In the genomic region with DNA sequence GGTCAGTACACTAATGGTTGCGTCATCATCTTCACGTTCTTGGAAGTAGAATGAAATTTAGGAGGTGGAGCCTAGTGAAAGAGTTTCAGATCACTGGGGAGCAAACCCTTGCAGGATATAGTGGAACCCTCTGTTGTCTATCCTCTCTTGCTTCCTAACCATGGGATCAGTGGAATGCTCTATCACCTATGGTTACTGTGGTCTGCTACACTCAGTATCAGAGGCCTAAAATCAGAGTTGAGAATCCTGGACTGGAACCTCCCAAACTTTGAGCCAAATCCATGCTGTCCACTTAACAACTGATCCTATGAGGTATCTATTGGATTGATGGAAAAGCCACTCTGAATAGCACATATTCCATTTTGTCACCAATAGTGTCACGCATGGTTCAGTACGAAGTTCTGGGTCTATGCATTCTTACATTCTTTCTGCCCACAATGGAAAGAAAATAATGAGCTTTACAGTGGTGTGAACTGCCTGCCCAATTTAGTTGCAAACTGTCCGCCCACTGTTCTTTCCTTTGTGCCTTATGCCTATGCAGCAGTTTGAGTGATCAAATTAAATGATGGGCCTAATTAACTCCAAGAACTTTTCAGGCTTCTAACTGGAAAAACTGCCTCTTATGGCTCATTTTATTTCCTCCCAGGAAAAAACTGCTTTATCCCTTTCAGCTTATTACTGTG, we compare ENCODE assay signal across 13 mouse cellular contexts.
A peak's percentile ranks its signal among the peaks of the same experiment; 100 is the strongest.
DNase-seq lines count a peak whose midpoint lies in the region; ATAC-seq lines count a peak whose summit lies in the region.
"Had no signal": no experiment of that assay in that cellular context is flagged by ENCODE, and none has a peak within 500 bp of the region (broad histone marks: within the 10 kb centered on the region; RNA-seq: fewer than 3 reads in every experiment).

No protein-coding gene starts in this region.

- H3K9ac ChIP-seq in neural tube, embryonic 12.5 days, result no peak overlapping the region
- H3K9ac ChIP-seq: liver, postnatal 0 days had no signal

- no peaks in the 10 kb centered on the region for H3K9me3 ChIP-seq in neural tube, embryonic 12.5 days
- H3K9me3 ChIP-seq: limb, embryonic 10.5 days had no signal

- DNase-seq in neural tube, embryonic 10.5 days (ENCODE audit: extremely low spot score, low spot score), result no peak
- DNase-seq in frontal cortex, postnatal 10 days (ENCODE audit: low spot score in 2 of 2), result peak; percentile 5 to 9
- peak; percentile 32 to 56 for DNase-seq in left cerebral cortex, postnatal 14 days (ENCODE audit: low spot score in 2 of 2)
- DNase-seq in telencephalon, adult 2 months (ENCODE audit: low read depth, low spot score), result peak; percentile 67
- DNase-seq in adrenal gland, postnatal 4 days (ENCODE audit: low spot score in 2 of 2), result no peak
- no peak for DNase-seq in heart, adult 8-10 months (ENCODE audit: low spot score)
- DNase-seq: adrenal gland, postnatal 14 days; cerebellum, adult 9-11 months; kidney, adult 2 months; liver, postnatal 0 days had no signal

- intact Hi-C loops in left cerebral cortex, postnatal 14 days (cut with DNase I), result no loop called here

- H3K4me1 ChIP-seq in neural tube, embryonic 12.5 days, result no peaks in the 10 kb centered on the region
- H3K4me1 ChIP-seq: limb, embryonic 10.5 days had no signal

- H3K4me2 ChIP-seq in neural tube, embryonic 12.5 days (replicated peaks), result no peak overlapping the region

- peak; percentile 68 for ATAC-seq in neural tube, embryonic 12.5 days (ENCODE audit: low FRiP score, low read depth)
- ATAC-seq: liver, postnatal 0 days had no signal

- no peaks in the 10 kb centered on the region for H3K36me3 ChIP-seq in neural tube, embryonic 12.5 days
- H3K36me3 ChIP-seq: limb, embryonic 10.5 days had no signal

- WGBS in neural tube, embryonic 12.5 days, result 74% methylated on average over 5 of the region's 5 CpGs

- no peak overlapping the region for H3K27ac ChIP-seq in neural tube, embryonic 12.5 days
- H3K27ac ChIP-seq: limb, embryonic 10.5 days had no signal

- H3K27me3 ChIP-seq in neural tube, embryonic 12.5 days (replicated peaks), result no peaks in the 10 kb centered on the region
- H3K27me3 ChIP-seq: CH12.LX had no signal

- no peak overlapping the region for H3K4me3 ChIP-seq in neural tube, embryonic 12.5 days
- H3K4me3 ChIP-seq: limb, embryonic 10.5 days had no signal

Comparison
In these comparisons a context has a peak if more than half of its experiments do, and no peak if none do; other contexts are left out.
1. DNase-seq: peak in frontal cortex, postnatal 10 days (2 of 2), left cerebral cortex, postnatal 14 days (2 of 2) and telencephalon, adult 2 months (single experiment); none in neural tube, embryonic 10.5 days (single experiment), adrenal gland, postnatal 4 days (0 of 2) and heart, adult 8-10 months (single experiment).